Mouse (Mus musculus) spleen, adult 2 months (tissue): ENCODE data around the gene Lmf2. TPM values are rescaled to one million over a fixed set of nuclear protein-coding genes. Genes with fewer than 3 reads are reported as not detected.

Experiments
- DNase-seq, 2 experiments: peaks; one replicate each; pipeline versions ENCODE4 v3.0.0 to v3.0.0-alpha.2; 2012 to 2021; ENCODE audit warnings: low spot score in 2 of 2, low read depth in 1 of 2
- H3K27ac ChIP-seq: fragments of 200-500 bp; 2 replicates; pipeline ENCODE4 v1.5.1; 2012; ENCODE audit warnings: low read length, inconsistent platforms; ENCODE audit not compliant: insufficient read depth
- H3K27me3 ChIP-seq: fragments of 200-500 bp; 2 replicates; pipeline ENCODE4 v1.6.1; 2012; ENCODE audit warnings: mild to moderate bottlenecking, moderate library complexity, low read length, inconsistent platforms; ENCODE audit not compliant: control insufficient read depth, insufficient read depth
- H3K36me3 ChIP-seq: fragments of 200-500 bp; 2 replicates; pipeline ENCODE4 v1.6.1; 2012; ENCODE audit warnings: mild to moderate bottlenecking, low read length, inconsistent platforms; ENCODE audit not compliant: control insufficient read depth, insufficient read depth
- H3K4me1 ChIP-seq: fragments of 200-500 bp; 2 replicates; pipeline ENCODE4 v1.6.1; 2011; ENCODE audit warnings: inconsistent platforms; ENCODE audit not compliant: control insufficient read depth, insufficient read depth, insufficient read length
- H3K4me3 ChIP-seq: fragments of 200-500 bp; 2 replicates; pipeline ENCODE4 v1.5.1; 2011; ENCODE audit warnings: mild to moderate bottlenecking, inconsistent platforms; ENCODE audit not compliant: insufficient read depth, insufficient read length; ENCODE audit errors: extremely low read depth
- CTCF ChIP-seq: fragments of 200-500 bp; IDR thresholded peaks from 2 replicates; pipeline ENCODE4 v1.5.1; 2011; ENCODE audit warnings: mild to moderate bottlenecking, inconsistent platforms; ENCODE audit not compliant: insufficient read depth, insufficient read length, insufficient replicate concordance; ENCODE audit errors: extremely low read depth
- POLR2A ChIP-seq: fragments of 200-500 bp; IDR thresholded peaks from 2 replicates; pipeline ENCODE4 v1.6.1; 2011; ENCODE audit warnings: low read depth, low read length, inconsistent platforms
- WGBS: fragments of 180-500 bp; shearing (Covaris S2); methylation state at CpG from one replicate; pipeline ENCODE4 v1.1.7; 2018; 5-methylcytosine and 5-hydroxymethylcytosine counted together
- polyA plus RNA-seq: library from polyadenylated mRNA; depleted of rRNA; stranded (reverse); fragments of >200 nt; gene quantifications from 2 replicates; pipeline ENCODE4 v1.2.3, GENCODE M21; 2012; rRNA removed

Lmf2 gene
- polyA plus RNA-seq, 1 experiment: 51.5 TPM

GRCm38 (mm10) chr15:89313359-89313758, 42.1 kb downstream of the Lmf2 start:
- TF ChIP-seq POLR2A (no peak), CTCF (no peak)
- Histone ChIP-seq H3K27ac (no peak overlapping the region), H3K4me3 (no peak overlapping the region; the same call in 1 of the 2 replicates), H3K4me1 (peaks cover 45% of the 10 kb centered on the region), H3K27me3 (no peaks in the 10 kb centered on the region), H3K36me3 (no peaks in the 10 kb centered on the region)
- DNase-seq: no peak
- WGBS: 69% methylated on average over 4 of the region's 4 CpGs

- no peak overlapping the region; the same call in 1 of the 2 replicates for H3K4me3 ChIP-seq
- peak overlapping the region; percentile 68 for H3K27ac ChIP-seq
These were observed 45.4 kb downstream of the Lmf2 start for GRCm38 (mm10) chr15:89309962-89310498.

GRCm38 (mm10) chr15:89308406-89309139, 46.9 kb downstream of the Lmf2 start:
- Histone ChIP-seq H3K4me1 (peaks cover 45% of the 10 kb centered on the region), H3K4me3 (no peak overlapping the region), H3K36me3 (peaks cover 17% of the 10 kb centered on the region), H3K27ac (peak overlapping the region; percentile 68), H3K27me3 (no peaks in the 10 kb centered on the region)
- TF ChIP-seq POLR2A (no peak), CTCF (no peak)
- DNase-seq: no peak
- 55% methylated on average over 7 of the region's 7 CpGs for WGBS

More at GRCm38 (mm10) chr15:89309962-89310498, 45.4 kb downstream of the Lmf2 start:
- peaks cover 52% of the 10 kb centered on the region for H3K4me1 ChIP-seq
- H3K27me3 ChIP-seq: no peaks in the 10 kb centered on the region
- TF ChIP-seq CTCF: no peak
- TF ChIP-seq POLR2A: no peak
- WGBS: 2% methylated on average over 6 of the region's 6 CpGs
- peaks cover 9% of the 10 kb centered on the region for H3K36me3 ChIP-seq
- peak; percentile 56 to 63 for DNase-seq

GRCm38 (mm10) chr15:89307461-89307860, 48.0 kb downstream of the Lmf2 start:
- DNase-seq: no peak
- H3K4me1 ChIP-seq: peaks cover 42% of the 10 kb centered on the region
- no peak for TF ChIP-seq POLR2A
- no peak for TF ChIP-seq CTCF
- no peaks in the 10 kb centered on the region for H3K27me3 ChIP-seq
- no peak overlapping the region for H3K4me3 ChIP-seq
- peak overlapping the region; percentile 21; the same call in 1 of the 2 replicates for H3K27ac ChIP-seq
- 72% methylated on average over 13 of the region's 13 CpGs for WGBS
- peaks cover 26% of the 10 kb centered on the region for H3K36me3 ChIP-seq

GRCm38 (mm10) chr15:89305966-89306365, 49.5 kb downstream of the Lmf2 start:
- H3K27me3 ChIP-seq: no peaks in the 10 kb centered on the region
- TF ChIP-seq CTCF (no peak), POLR2A (no peak)
- 93% methylated on average over 1 of the region's 1 CpGs for WGBS
- peaks cover 38% of the 10 kb centered on the region for H3K36me3 ChIP-seq
- peaks cover 35% of the 10 kb centered on the region for H3K4me1 ChIP-seq
- no peak overlapping the region for H3K4me3 ChIP-seq
- no peak overlapping the region for H3K27ac ChIP-seq
- no peak for DNase-seq

Other genes with a start within 250 kb of the Lmf2 start
- 38.4 and 45.1 TPM in 2 replicates for gene Tubgcp6, start 232.5 kb downstream of the Lmf2 start, polyA plus RNA-seq
- 76.2 and 86.8 TPM in 2 replicates for gene Hdac10, start 227.0 kb downstream of the Lmf2 start, polyA plus RNA-seq
- 3.7 and 3.9 TPM in 2 replicates for gene Mapk12, start 215.0 kb downstream of the Lmf2 start, polyA plus RNA-seq
- gene Mapk11, start 206.0 kb downstream of the Lmf2 start, polyA plus RNA-seq: 29.0 and 35.1 TPM in 2 replicates
- gene Plxnb2, start 174.9 kb downstream of the Lmf2 start, polyA plus RNA-seq: 89.4 and 96.8 TPM in 2 replicates
- 25.2 and 30.8 TPM in 2 replicates for gene Dennd6b, start 159.2 kb downstream of the Lmf2 start, polyA plus RNA-seq
- gene Ppp6r2, start 144.1 kb downstream of the Lmf2 start, polyA plus RNA-seq: 120 and 255 TPM in 2 replicates
- 320 and 349 TPM in 2 replicates for gene Sbf1, start 40.3 kb downstream of the Lmf2 start, polyA plus RNA-seq
- gene Adm2, start 32.9 kb downstream of the Lmf2 start, polyA plus RNA-seq: 3.5 and 6.5 TPM in 2 replicates
- gene Miox, start 21.3 kb downstream of the Lmf2 start, polyA plus RNA-seq: 0.31 and 1.4 TPM in 2 replicates
- 113 and 131 TPM in 2 replicates for gene Ncaph2, start 60 bp upstream of the Lmf2 start, polyA plus RNA-seq
- 26.6 and 28.4 TPM in 2 replicates for gene Sco2, start 18.2 kb upstream of the Lmf2 start, polyA plus RNA-seq
- gene Tymp, start 21.4 kb upstream of the Lmf2 start, polyA plus RNA-seq: 2.9 and 4.6 TPM in 2 replicates
- gene Odf3b, start 23.6 kb upstream of the Lmf2 start, polyA plus RNA-seq: 1.5 and 1.6 TPM in 2 replicates
- gene Klhdc7b, start 29.3 kb upstream of the Lmf2 start, polyA plus RNA-seq: 0.02 TPM in 1 of 2 replicates, not detected in the other
- gene Syce3, start 54.8 kb upstream of the Lmf2 start, polyA plus RNA-seq: not detected in 2 replicates
- 1.7 and 1.8 TPM in 2 replicates for gene Cpt1b, start 70.2 kb upstream of the Lmf2 start, polyA plus RNA-seq
- gene C730034F03Rik, start 73.9 kb upstream of the Lmf2 start, polyA plus RNA-seq: 0.75 and 0.82 TPM in 2 replicates
- 2.0 and 2.2 TPM in 2 replicates for gene Gm44502, start 74.0 kb upstream of the Lmf2 start, polyA plus RNA-seq
- gene Chkb, start 74.2 kb upstream of the Lmf2 start, polyA plus RNA-seq: 62.6 and 72.1 TPM in 2 replicates
- 0.02 TPM in 1 of 2 replicates, not detected in the other for gene Mapk8ip2, start 98.3 kb upstream of the Lmf2 start, polyA plus RNA-seq
- gene Arsa, start 121.8 kb upstream of the Lmf2 start, polyA plus RNA-seq: 31.3 and 31.5 TPM in 2 replicates
- gene Shank3, start 144.0 kb upstream of the Lmf2 start, polyA plus RNA-seq: 24.6 and 26.2 TPM in 2 replicates
- gene Acr, start 212.7 kb upstream of the Lmf2 start, polyA plus RNA-seq: 0.79 and 1.1 TPM in 2 replicates
- gene Rabl2, start 236.3 kb upstream of the Lmf2 start, polyA plus RNA-seq: 2.9 and 3.1 TPM in 2 replicates